Mouse (Mus musculus) layer of hippocampus, adult 9-10 months (tissue): ENCODE data around the gene Nuf2.

Experiments used
- DNase-seq: peaks from one replicate; pipeline ENCODE4 v3.0.0; 2022; ENCODE audit warnings: low spot score

Gene Nuf2

DNA sequence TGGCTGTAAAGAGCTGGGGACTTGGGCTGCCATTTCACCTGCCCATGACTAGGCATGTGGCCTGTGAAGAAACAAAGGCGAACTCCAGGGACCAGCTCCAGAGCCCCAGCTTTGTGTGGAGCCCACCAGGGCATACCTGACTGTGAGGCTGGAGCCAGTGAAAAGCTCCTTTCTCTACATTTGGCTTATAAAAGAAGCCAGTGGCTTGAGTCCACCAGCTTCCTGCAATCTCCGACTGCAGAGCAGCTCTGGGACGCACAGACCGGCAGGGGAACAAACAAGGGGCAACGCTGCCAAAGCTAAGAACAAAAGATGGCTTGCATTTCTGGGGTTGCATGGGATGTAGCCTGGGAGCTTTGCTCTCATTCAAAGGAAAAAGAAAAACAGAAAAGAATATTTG, 63.5 kb downstream of the Nuf2 start:
- DNase-seq: no peak

- DNase-seq: peak; percentile 51
These were observed 68.7 kb downstream of the Nuf2 start for GRCm38 (mm10) chr1:169462386-169463115.

DNA sequence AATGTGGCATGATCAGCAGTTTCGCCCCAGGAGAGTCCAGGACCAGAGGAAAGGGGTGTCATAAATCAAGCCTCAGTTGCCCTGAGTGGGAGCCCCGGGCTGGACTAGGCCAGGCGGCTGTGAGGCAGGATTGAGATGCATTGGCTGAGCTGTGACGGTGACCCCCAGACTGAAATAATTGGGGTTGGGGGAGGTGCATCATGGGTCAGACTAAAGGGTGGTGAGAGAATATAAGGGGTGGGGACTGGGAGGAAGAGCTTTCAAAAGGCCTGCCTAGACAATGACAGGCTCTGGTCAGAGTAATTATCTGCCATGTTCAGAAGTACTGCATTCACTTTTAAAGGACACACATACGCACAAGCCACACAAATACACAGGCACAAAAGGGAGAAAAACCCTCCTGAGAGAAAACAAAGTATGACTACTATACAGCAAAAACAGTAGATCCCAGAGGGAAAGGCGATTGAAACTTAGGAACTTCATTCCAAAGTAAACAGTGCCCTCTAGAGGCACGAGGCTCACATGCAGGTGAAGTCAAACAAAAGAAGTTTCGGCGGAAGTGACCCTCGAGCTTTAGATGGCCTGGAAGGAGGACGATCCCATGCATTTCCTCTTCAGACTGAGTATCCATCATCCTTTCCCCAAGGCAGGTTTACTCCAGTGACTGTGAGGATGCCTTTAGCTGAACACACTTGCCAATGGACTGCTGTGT, 72.0 kb downstream of the Nuf2 start:
- no peak for DNase-seq
